Mouse (Mus musculus) cerebellum, adult (tissue): ENCODE results near the gene Coil.

ENCODE experiments used
- ATAC-seq: cut with Nextera tagmentation; 2 replicates; pipeline ENCODE4 v1.9.2; 2017; ENCODE audit warnings: mild to moderate bottlenecking, moderate library complexity, mixed read lengths; ENCODE audit not compliant: insufficient number of reproducible peaks, low FRiP score, low TSS enrichment

Coil gene

DNA sequence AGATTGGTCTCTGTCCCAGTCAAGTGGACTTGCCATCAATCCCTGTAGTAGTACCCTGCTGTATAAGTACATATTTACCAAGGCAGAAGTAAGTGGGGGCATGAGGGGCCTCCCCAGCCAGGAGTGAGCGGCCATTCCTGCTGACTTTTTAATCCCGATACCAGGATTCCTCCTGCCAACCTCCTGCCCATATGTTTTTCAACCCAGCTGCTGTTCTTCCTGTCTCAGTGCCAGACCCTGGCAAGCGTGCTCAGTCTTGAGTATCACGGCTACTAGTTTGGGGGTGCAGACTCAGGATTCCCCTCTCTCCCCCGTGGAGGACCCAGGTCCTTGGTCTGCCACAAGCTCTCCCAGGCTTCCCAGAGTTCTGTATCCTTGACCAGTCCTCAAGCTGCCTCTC, 32.6 kb downstream of the Coil start:
- no peak for ATAC-seq

DNA sequence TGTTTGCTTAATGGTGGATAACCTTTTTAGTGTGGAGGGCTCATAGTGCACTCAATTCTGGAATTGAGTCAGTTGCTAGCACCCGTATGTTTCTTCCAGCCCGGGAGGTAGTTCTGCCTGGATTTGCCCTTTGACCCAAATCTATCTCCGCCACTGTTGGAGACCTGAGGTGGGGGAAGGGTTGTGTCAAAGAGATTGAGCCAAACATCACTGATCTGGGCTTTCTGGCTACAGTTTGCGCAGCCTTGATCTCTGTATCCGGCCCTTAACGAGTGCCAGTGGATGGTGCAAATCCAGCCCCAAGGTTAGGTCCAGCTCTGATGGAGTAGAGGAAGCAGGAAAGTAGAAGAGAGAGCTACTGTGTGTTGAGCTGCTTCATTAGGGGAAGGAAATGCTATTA, 33.0 kb downstream of the Coil start:
- no peak for ATAC-seq

DNA sequence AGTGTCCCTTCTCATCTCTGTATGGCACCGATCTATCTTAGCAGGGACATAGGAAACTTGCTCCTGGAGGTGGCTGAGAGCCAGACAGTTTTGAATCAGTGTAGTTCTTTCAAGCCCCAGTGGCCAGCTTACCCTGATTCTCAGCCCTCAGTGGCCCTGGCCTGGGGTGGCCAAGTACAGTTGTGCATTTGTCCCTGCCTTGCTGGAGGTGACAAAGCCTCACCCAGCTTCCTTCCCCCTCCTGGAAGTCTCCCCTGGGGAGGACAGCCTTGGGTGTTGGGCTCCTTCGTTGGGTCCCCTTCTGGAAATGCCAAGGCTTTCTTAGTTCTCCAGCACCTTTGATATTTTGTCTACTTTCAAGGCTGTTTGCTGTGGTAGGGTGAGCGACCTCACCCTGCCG, 33.7 kb downstream of the Coil start:
- ATAC-seq, result no peak

DNA sequence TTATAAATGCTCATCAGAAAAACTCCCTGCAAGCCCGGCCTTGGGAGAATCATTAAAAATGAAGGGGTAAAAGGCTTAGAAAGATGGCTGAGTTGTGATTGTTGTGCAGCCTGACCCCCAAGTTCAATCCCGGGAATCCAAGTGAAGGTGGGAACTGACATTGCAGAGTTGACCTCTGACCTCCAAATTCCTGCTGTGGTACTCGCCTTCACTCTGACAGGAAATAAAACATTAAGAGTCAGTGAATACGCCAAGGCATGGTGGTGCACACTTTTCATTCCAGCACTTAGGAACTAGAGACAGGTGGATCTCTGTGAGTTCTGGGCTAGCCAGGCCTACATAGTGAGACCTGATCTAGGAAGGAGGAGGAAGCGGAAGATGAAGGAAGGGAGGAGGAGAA, 35.4 kb downstream of the Coil start:
- ATAC-seq, result no peak

DNA sequence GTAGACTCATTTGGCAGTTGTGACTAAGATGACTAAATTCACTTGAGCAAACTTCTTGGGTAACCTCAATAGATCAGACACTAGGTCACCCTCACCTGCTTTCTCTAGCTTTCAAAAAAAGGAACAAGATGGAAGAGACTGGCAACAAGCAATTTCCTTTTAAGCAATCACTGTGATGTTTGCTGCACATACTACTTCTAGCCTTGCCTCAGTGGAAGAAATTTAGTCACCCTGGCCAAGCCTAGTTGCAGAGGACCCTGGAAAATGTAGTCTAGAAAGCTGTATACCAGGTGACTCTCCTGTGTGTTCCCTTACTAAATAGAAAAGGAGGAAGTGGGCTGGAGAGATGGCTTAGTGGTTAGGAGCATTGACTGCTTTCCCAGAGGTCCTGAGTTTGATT, 36.4 kb downstream of the Coil start:
- ATAC-seq, result no peak

DNA sequence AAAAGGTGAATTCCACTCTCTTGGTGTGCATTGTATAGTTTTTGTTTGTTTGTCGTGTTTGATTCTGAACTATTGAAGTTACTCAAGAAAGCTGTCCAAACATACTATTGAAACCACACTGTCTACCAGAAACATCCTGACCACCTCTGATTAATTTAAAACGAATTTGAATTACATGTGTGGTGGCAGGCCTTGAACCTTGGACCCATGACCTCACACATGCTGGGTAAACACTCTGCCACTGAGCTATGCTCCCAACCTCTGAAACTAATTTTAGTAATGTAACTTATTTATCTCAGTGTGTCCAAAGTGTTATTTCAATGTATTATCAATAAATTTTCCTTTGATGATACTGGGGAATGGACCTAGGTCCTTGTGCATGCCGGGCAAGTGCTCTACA, 37.5 kb downstream of the Coil start:
- ATAC-seq, result no peak

DNA sequence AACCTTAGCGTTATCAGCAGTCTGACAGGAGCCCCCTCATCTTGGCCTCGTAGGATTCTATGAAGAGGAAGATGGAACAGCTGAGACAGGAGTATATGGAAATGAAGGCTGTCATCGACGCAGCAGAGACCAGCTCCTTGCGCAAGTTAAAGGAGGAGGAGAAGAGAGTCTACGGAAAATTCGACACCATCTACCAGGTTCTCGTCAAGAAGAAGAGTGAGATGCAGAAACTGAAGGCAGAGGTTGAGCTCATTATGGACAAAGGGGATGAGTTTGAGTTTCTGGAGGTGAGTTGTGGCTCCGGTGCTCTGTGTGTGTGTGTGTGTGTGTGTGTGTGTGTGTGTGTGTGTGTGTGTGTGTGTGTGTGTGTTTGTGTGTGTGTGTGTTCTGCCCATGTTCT, 39.0 kb downstream of the Coil start:
- no peak for ATAC-seq

DNA sequence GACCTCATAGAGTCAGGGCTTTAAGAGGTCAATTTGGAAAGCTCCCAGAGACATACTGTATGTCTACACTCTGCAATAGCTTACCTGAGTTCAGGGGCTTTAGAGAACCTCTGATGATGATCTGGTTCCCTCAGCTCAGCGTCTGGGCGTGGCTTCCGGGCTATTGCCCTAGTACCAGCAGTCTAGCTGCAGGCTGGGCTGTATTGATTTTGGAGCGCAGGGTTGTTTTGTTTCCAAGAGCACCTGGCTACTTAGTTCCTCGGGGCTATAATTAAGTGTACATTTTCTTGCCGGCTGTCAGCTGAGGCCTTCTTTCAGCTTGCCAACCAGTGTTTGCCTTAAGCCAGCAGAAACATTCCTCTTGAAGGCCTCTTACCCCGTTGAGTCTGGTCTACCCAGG, 39.4 kb downstream of the Coil start:
- no peak for ATAC-seq

DNA sequence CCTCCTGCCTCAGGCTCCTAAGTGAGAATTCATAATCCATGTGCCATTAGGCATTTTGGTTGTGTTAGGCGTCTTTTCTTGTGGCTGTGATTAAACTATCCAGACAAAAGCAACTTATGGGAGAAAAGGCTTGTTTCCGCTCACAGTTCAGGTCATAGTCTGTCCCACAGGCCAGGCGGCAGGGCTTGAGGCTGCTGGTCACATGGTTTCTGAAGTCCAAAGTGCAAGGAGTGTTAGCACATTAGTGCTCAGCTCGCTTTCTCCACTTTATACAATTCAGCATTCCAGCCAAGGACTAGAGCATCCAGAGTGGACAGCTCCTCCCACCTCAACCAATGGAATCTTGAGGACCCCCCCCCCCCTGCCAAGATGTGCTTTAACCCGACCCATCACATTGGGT, 42.2 kb downstream of the Coil start:
- ATAC-seq, result no peak

DNA sequence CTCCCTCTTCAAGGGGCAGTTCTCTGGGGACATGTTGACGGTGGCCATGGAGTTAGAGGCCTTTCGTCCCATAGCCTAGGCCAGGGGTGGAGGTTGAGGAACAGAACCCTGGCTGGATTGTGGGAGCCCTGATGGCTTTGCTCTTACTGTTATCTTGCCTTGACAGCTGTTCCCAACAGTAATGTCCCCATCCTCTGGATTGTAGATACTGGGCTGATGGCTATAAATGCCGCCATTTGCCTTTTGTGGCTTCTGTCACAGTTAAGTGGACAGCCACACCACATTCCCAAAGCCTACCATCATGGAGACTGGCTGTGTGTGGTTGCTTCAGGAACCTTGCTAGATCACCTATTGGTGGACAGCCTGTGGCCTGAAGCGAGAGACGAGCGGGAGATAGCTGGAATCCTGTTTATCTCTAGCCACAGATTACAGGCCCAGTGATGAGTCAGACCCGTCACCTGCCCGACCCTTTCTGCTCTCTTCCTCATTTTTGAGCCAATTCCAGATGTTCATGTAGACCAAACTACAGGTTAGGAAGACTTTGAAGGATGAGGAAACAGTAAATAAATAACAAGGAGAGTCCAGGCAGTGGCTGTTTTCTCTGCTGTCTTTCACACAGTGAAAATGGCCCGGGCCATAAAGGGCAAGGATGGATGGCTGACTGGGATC, 47.6 kb downstream of the Coil start:
- ATAC-seq, result no peak

DNA sequence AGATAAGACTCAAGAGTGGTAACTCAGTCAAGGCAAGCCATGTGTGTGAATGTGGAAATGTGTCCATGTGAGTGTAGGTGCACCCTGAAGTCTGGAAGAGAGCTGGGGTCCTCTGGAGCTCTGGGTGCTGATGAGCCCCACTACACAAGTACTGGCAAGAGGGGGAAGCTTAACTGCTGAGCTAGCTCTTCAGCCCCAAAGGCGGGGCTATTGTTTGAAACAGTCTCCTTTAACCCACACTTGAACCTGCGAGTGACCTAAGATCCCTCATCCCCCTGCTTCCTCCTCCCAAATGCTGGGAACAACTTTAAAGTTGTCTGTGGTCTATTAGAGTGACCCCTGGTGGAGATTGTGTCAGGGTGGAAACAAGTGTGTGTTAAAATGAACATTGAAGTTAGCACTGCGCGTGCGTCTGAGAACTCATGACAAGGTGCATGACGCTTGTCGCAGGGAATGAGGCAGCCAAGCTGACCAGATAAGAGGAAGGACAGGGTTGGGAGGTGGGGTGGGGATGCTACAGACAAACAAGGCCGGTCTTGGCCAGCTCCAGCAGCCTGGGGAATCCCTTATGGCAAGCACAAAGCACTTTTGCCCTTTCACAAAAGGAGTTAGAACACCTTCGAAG, 50.7 kb downstream of the Coil start:
- no peak for ATAC-seq

DNA sequence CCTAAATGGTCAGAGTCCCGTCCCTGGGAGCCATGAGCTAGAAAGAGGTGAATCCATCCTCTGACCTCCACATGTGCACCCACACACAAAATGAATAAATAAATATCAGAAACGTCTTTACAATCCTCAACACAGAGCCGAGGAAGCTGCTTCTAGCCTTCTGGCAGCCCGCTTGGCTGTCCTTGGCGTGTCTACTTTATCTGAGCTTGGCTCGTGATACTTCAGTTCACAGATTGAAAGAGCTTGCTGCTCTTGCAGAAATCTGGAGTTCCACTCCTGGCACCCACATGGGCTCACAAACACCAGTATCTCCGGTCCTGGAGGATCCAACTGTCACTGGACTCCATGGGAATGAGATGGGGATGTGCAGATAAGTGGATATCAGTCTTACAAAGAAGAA, 51.6 kb downstream of the Coil start:
- ATAC-seq, result no peak

DNA sequence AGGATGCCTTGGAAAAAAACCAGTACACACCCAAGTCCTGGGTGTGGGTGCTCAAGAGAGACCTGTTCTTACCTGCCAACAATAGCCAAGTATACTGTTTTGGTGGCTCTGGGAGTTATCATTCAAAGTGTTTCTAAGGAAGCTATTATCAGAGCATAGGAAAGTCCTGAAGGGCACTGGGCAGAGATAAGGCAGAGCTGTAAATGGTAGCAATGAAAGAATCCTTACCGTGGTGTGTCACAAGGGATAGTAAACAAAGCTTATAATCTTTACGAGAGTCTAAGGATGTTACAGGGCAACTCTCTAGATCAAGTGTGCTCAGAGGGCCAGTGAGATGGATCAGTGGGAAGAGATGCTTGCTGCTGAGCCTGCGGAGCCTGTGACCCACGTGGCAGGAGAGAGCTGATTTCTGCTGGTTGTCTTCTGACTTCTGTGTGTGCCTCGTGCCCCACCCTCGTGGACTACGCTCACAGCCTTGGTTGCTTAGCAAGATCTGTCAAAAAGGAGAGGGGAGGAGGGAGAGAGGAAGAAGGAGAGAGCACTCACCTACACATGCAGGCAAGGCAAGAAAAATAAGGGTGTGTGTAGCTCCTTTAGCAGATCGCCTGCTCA, 52.2 kb downstream of the Coil start:
- no peak for ATAC-seq

DNA sequence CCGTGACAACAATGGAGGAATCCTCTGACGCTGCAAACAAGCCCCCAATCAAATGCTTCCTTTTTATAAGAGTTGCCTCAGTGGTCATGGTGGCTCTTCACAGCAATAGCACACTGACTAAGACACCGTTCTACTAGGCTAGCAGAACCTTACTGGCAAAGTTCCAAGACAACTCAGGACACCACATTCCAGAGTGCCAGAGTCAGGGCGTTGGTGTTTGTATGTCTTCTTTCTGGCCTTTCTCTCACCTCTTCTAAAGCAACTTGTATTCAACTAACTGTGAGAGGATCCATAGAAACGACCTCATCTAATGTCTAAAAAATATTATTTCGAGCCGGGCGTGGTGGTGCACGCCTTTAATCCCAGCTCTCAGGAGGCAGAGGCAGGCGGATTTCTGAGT, 53.4 kb downstream of the Coil start:
- no peak for ATAC-seq

DNA sequence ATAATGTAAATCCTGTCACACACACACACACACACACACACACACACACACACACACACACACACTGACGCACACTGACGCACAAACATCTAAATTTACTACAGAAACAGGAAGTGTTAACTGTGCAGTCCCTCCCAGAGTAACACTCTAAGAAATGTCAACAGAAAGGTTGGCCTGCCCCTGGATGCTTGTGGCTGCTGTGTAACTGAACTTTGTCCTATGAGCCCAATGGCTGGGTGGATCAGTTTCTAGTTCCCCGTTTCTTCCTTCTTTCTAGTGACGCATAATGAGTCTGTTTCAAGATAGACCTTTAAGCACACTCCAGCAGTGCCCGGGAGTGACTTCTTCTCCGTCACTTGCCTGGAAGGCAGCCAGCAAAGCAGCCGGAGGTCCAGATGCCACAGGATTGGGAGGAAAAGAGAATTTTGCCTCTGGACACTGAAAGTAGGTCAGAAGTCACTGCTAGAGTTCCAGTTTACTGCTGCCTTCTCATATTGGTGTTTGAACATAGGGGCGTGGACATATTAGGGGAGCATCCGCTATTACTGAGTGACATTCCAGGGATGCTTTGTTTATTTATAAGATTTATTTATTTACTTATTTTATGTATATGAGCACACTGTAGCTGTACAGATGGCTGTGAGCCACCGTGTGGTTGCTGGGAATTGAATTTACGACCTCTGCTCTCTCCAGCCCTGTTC, 54.3 kb downstream of the Coil start:
- ATAC-seq, result no peak

DNA sequence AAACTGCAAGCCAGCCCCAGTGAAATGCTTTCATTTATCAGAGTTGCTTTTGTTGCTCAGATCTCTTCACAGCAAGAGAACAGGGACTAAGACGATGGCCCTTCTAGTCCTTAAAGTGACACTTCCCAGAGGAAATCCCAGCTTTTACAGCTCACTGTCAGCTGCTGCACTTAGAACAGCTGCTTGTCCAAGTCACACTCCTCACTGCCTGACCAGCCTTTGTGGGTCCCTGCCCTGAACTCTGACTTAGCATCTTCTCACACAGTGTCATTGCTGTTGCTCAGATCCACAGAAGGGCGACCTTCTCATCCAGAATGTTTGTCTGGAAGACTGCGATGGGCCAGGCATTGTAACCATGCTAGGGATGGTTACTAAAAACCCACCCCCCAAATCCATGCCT, 55.6 kb downstream of the Coil start:
- no peak for ATAC-seq

DNA sequence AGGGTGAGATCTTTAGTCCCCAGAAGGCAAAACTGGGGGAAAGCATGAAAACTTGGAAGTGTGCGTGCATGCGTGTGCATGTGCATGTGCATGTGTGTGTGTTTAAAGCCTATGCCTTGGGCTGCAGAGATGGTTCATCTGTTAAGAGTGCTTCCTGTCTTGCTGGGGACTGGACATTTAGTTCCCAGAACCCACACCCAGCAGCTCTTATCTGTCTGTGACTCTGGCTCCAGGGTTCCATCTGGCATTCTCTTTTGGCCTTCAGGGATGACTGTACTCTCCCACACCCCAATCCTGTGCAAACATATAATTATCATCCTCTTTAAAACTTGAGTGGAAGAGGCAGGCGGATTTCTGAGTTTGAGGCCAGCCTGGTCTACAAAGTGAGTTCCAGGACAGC, 56.1 kb downstream of the Coil start:
- ATAC-seq, result no peak

DNA sequence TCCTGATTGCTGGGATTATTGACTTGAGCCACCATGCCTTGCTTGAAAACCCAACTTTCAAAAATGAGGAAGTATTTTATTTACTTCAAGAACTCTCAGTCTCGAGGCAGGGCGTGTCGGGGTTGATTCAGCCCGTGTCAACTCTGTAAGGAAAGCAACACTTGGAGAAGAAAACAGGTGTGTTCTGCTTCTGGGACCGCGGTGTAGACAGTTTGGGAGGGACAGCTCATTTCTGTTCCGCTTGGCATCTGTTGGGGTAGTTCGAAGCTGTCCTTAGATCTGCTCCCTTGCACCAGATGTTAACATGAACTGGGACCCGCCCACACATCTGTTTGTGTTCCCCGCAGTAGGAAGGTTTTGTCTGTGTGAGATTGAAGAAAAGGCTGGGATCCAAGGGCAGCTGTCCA, 57.9 kb downstream of the Coil start:
- no peak for ATAC-seq

DNA sequence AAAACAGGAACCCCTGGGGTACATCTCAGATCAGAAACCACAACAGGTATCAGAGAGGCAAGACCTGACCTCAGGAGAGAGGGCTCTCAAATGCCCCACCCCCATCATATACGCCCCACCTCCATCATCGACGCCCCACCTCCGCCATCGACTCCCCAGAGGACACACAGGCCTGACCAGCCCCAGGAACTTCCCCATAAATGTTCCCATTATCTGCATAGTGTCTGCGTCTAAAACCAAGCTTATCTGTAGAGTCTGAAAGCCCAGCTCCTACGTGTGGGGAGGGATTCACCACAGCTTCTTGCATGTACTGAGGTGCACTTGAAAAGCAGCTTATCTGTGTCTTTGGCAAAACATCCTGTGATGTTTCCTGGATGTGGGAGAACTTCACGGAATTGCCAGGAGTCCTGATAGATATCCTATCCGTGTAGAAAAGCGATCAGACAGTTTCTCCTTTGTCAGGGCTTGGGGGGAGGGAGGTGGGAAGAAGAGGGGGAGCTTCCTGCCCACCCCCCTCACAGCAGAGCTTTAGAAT, 58.9 kb downstream of the Coil start:
- no peak for ATAC-seq

DNA sequence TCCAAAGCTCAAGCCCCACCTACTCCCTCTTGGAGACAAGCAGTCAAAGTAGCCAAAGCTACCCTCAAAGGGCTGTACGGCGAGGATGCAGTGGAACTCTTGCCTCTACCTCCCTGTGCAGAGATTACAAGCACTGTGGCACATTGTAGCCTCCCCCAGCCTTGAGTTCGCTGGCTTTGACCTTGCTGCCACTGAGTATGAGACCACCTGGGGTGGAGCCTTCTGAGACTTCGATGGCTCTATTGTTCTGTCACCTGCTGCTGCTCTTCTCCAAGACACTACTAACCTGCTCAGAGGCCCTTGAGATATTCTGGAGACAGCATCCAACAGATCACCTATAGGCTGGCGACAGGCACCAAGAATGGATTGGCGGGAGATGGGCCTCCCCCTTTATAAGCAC, 60.5 kb downstream of the Coil start:
- no peak for ATAC-seq

DNA sequence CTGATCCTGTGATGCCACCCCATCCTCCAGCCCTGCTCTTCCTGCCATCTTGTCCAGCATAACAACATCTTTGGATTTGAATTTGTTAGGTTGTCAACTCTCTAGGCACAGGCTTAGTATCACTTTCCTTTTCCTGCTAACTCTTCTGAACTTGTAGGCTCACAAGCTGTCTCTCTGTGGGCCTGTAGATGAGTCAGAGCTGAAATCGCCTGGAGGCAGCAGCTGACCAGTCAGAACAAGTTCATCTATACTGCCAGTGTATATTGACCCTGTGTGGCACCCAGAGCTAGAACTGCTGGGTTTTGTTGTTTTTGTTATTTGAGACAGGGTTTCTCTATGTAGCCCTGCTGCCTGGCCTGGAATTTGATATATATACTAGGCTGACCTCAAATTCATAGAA, 61.1 kb downstream of the Coil start:
- ATAC-seq, result no peak
